Comparison of ENCODE assay signal across 2 mouse cellular contexts in the genomic region with DNA sequence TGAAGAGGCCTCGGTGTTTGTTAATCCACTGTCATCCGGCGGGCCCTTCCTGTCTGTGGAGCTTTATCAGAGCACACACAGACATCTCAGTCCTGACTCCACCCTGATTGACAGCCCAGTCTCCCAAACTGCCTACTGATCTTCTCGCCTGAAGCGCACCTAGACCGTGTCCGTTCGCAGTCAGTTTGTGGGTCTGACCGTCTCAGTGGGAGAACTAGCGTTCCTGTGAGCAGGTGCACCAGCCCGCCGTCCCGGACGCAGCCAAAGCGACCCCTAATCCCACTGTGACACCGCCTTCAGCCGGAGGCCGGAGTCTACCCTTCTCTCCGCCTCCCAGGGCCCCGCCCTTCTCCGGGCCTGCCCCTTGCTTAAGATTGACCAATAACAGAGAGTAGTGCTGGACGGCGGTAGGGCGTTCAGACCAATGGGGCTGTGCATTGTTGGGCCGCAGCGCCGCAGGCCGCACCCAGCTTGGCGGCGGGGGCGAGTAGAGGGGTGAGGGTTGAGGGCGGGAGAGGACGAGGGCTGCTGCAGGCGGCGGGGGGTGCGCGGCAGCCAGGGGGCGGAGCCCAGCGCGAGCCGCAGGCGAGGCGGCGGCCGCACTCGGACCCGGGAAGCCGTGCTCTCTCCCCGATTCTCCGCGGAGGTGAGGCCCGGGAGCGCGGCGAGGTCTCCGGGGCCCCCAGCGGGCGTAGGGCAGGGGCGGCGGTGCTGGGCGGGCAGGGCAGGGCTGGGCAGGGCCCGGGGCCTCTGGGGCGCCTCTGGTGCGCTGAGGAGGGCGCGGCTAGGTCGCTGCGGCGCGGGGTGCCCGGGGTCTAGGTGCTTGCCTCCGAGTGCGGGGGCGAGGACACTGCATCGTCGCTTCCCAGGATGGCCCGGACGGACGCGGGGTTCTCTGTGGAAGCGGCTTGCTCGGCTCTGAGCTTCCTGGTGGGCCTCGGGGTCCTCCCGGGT.
A peak's percentile ranks its signal among the peaks of the same experiment; 100 is the strongest.
TF ChIP-seq lines count a peak whose summit lies in the region.

Gene Add1, plus strand, starts transcription at position 397 of the 954 bp plus-strand sequence.

TF ChIP-seq in C2C12, 6 proteins besides CTCF, POLR2A, EP300 and RAD21 (continued from another document):
- TF ChIP-seq USF1 (IDR thresholded peaks at IDR 0.05; ENCODE audit: low read depth) = no peak

TF ChIP-seq in myocyte, 11 proteins besides CTCF, POLR2A, EP300 and RAD21 (continued from another document):
- TF ChIP-seq TCF12 (IDR thresholded peaks at IDR 0.05; ENCODE audit: insufficient read depth, poor library complexity, severe bottlenecking) (no peak), SRF (IDR thresholded peaks at IDR 0.05; ENCODE audit: control insufficient read depth, insufficient read length, low read depth) (no peak), REST (IDR thresholded peaks at IDR 0.05; ENCODE audit: insufficient read depth, insufficient read length) (no peak), MYOD1 (IDR thresholded peaks at IDR 0.05; ENCODE audit: control insufficient read depth in 1 of 3, insufficient read length in 2 of 3, low read depth in 2 of 3) (peak in 2 of 3 experiments; percentile 30 to 57), POLR2AphosphoS2 (IDR thresholded peaks at IDR 0.05; ENCODE audit: insufficient read length, low read depth) (peak; percentile 93), TCF3 (IDR thresholded peaks at IDR 0.05; ENCODE audit: insufficient read length, low read depth) (no peak), USF1 (IDR thresholded peaks at IDR 0.05; ENCODE audit: low read depth) (no peak)
